Mouse (Mus musculus) lung, postnatal 0 days (tissue): ENCODE measurements at regions not wholly inside any gene's neighbourhood (a gene's known extent, or its start where the extent isn't known, plus 50 kb on each side); places are given as distances from the start of the nearest gene placed in this dataset.

Experiments
- CTCF ChIP-seq: IDR thresholded peaks from 2 replicates; pipeline ENCODE4 v1.5.1; 2016; ENCODE audit warnings: antibody characterized with exemption, mild to moderate bottlenecking
- EP300 ChIP-seq: IDR thresholded peaks from 2 replicates; pipeline ENCODE4 v1.6.1; 2016; ENCODE audit warnings: antibody characterized with exemption, mild to moderate bottlenecking, control low read depth

DNA sequence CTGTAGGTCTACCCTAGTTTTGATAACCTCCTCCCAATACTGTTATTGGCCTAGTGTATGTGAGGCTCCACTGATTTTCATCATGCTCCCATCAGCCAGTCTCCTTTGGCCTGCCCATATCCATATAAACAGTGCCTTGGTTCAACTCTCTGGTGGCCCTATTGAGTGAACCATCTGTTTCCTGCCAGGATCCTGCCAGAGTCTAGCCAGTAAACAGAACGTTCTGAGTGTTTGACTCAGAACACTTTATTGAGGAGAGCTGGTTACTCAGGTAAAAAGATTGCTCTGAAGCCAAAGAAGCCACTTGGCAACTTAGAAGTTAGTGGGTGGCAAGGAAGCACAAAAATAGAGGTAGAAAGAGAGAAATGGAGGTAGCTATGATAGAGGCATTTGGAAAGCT is 169.7 kb downstream of the Tex13c3 start:
- TF ChIP-seq CTCF (no peak), EP300 (no peak)
